Mouse (Mus musculus): ENCODE results near the gene Coq6. TPM values are rescaled to one million over a fixed set of nuclear protein-coding genes. Genes with fewer than 3 reads are reported as not detected.

The Coq6 gene
- polyA plus RNA-seq, 1 experiment from 2014 or later, result 57.4 TPM

GRCm38 (mm10) chr12:84416834-84417604 lies 55.6 kb downstream of the Coq6 start, which contains the start of gene Rnf113a2:
Rnf113a2 (plus strand) TSS chr12:84417196.
- Histone ChIP-seq H3K27ac (ENCODE audit: low read depth, low read length) (peak within 1 kb of the TSS; percentile 76; the same call in 1 of the 2 replicates), H3K27me3 (ENCODE audit: control insufficient read depth, insufficient read depth, low read length) (no peaks in the 10 kb centered on the region), H3K36me3 (ENCODE audit: control insufficient read depth, insufficient read depth, low read length) (no peaks in the 10 kb centered on the region), H3K4me2 (peak within 1 kb of the TSS; percentile 85), H3K4me3 (ENCODE audit: low read depth, low read length) (peak within 1 kb of the TSS; percentile 56), H3K4me1 (ENCODE audit: control insufficient read depth, insufficient read depth, low read length) (peaks cover 4% of the 10 kb centered on the region; the same call in 1 of the 2 replicates), H3K9ac (ENCODE audit: low read depth, low read length) (peak within 1 kb of the TSS; percentile 80), H3K9me3 (replicated peaks; ENCODE audit: control insufficient read depth, low read length) (peaks cover 2% of the 10 kb centered on the region; the same call in 1 of the 2 replicates)
- ATAC-seq (replicated peaks; ENCODE audit: insufficient number of reproducible peaks, low FRiP score, low TSS enrichment), result peak; percentile 78; the same call in 1 of the 2 replicates
- WGBS (ENCODE audit: insufficient replicate concordance), result 4% methylated on average over 50 of the region's 50 CpGs

GRCm38 (mm10) chr12:84417605-84417922 lies 56.1 kb downstream of the Coq6 start:
- H3K4me3 ChIP-seq (ENCODE audit: low read depth, low read length), result peak overlapping the region; percentile 56

More at GRCm38 (mm10) chr12:84417605-84417922, 56.1 kb downstream of the Coq6 start:
- peak overlapping the region; percentile 76; the same call in 1 of the 2 replicates for H3K27ac ChIP-seq (ENCODE audit: low read depth, low read length)
- H3K9me3 ChIP-seq (replicated peaks; ENCODE audit: control insufficient read depth, low read length), result peaks cover 2% of the 10 kb centered on the region; the same call in 1 of the 2 replicates
- H3K27me3 ChIP-seq (ENCODE audit: control insufficient read depth, insufficient read depth, low read length), result no peaks in the 10 kb centered on the region
- H3K4me1 ChIP-seq (ENCODE audit: control insufficient read depth, insufficient read depth, low read length), result peaks cover 4% of the 10 kb centered on the region; the same call in 1 of the 2 replicates
- ATAC-seq (replicated peaks; ENCODE audit: insufficient number of reproducible peaks, low FRiP score, low TSS enrichment), result no peak
- no peaks in the 10 kb centered on the region for H3K36me3 ChIP-seq (ENCODE audit: control insufficient read depth, insufficient read depth, low read length)
- peak overlapping the region; percentile 80 for H3K9ac ChIP-seq (ENCODE audit: low read depth, low read length)
- H3K4me2 ChIP-seq, result peak overlapping the region; percentile 85
- 29% methylated on average over 18 of the region's 18 CpGs for WGBS (ENCODE audit: insufficient replicate concordance)

Other genes starting within 250 kb of the Coq6 start
- gene Dnal1, start 247.3 kb upstream of the Coq6 start, polyA plus RNA-seq (2014; fragmentation: Nextera tagmentation; extraction: Ambion mirVana), result 2.9 and 3.1 TPM in 2 replicates
- 0.50 and 0.62 TPM in 2 replicates for gene Pnma1, start 213.2 kb upstream of the Coq6 start, polyA plus RNA-seq (2014; fragmentation: Nextera tagmentation; extraction: Ambion mirVana)
- gene Elmsan1, start 142.8 kb upstream of the Coq6 start, polyA plus RNA-seq (2014; fragmentation: Nextera tagmentation; extraction: Ambion mirVana), result 5.9 and 7.1 TPM in 2 replicates
- gene Ptgr2, start 76.4 kb upstream of the Coq6 start, polyA plus RNA-seq (2014; fragmentation: Nextera tagmentation; extraction: Ambion mirVana), result 62.5 and 74.7 TPM in 2 replicates
- 56.0 and 58.0 TPM in 2 replicates for gene Zfp410, start 44.8 kb upstream of the Coq6 start, polyA plus RNA-seq (2014; fragmentation: Nextera tagmentation; extraction: Ambion mirVana)
- 5.7 and 6.6 TPM in 2 replicates for gene Fam161b, start 176 bp downstream of the Coq6 start, polyA plus RNA-seq (2014; fragmentation: Nextera tagmentation; extraction: Ambion mirVana)
- 26.9 and 29.0 TPM in 2 replicates for gene Entpd5, start 47.4 kb downstream of the Coq6 start, polyA plus RNA-seq (2014; fragmentation: Nextera tagmentation; extraction: Ambion mirVana)
- gene Bbof1, start 47.4 kb downstream of the Coq6 start, polyA plus RNA-seq (2014; fragmentation: Nextera tagmentation; extraction: Ambion mirVana), result 1.1 and 2.5 TPM in 2 replicates
- gene Rnf113a2, start 55.5 kb downstream of the Coq6 start, polyA plus RNA-seq (2014; fragmentation: Nextera tagmentation; extraction: Ambion mirVana), result 21.6 and 26.1 TPM in 2 replicates
- 38.6 and 41.4 TPM in 2 replicates for gene Aldh6a1, start 89.3 kb downstream of the Coq6 start, polyA plus RNA-seq (2014; fragmentation: Nextera tagmentation; extraction: Ambion mirVana)
- gene Lin52, start 89.8 kb downstream of the Coq6 start, polyA plus RNA-seq (2014; fragmentation: Nextera tagmentation; extraction: Ambion mirVana), result 17.3 and 19.1 TPM in 2 replicates
- not detected in 2 replicates for gene Vsx2, start 208.1 kb downstream of the Coq6 start, polyA plus RNA-seq (2014; fragmentation: Nextera tagmentation; extraction: Ambion mirVana)

Data from heart, embryonic 11.5 days (tissue).